Mouse (Mus musculus): ENCODE data around the gene Tc2n. TPM values are rescaled to one million over a fixed set of nuclear protein-coding genes. Genes with fewer than 3 reads are reported as not detected.
"Not testable (repeated sequence)": the region's sequence is repeated elsewhere in the genome, so short reads cannot be mapped to it uniquely, and the experiment has no call there.

The Tc2n gene
- polyA plus RNA-seq, 1 experiment from 2014 or later, result 0.11 TPM

DNA sequence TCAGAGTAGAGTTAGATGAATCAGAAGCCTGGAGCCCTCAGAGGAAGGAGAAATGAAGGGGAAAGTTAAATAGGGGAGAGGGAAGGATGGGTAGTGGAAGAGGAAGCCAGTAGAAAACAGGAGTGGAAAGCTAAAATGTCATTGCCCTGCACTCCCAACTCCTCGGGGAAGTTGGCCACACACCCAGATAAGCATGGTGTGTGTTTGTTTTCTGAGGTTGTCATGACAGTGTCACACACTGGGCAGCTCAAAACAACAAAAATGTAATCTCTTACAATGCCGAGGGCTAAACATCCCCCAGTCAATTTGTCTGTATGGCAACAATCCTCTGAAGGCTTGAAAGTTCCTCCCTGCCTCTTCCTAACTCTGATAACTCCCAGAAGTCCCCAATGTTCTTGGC, 22.2 kb upstream of the Tc2n start:
- WGBS, result 88% methylated on average over 2 of the region's 2 CpGs
- Histone ChIP-seq H3K9ac (replicated peaks; ENCODE audit: low read depth, low read length) (no peak overlapping the region), H3K27ac (ENCODE audit: low read length) (no peak overlapping the region), H3K27me3 (replicated peaks; ENCODE audit: control insufficient read depth, insufficient read depth, low read length) (no peaks in the 10 kb centered on the region), H3K4me1 (replicated peaks; ENCODE audit: control insufficient read depth, insufficient read depth, low read length) (no peaks in the 10 kb centered on the region), H3K36me3 (ENCODE audit: control insufficient read depth, insufficient read depth) (no peaks in the 10 kb centered on the region), H3K9me3 (ENCODE audit: control insufficient read depth, low read length) (no peaks in the 10 kb centered on the region), H3K4me2 (ENCODE audit: low read length) (no peak overlapping the region), H3K4me3 (replicated peaks; ENCODE audit: low read length) (no peak overlapping the region)
- ATAC-seq, result no peak

- no peak for ATAC-seq
- H3K4me2 ChIP-seq (ENCODE audit: low read length), result no peak overlapping the region
- H3K4me1 ChIP-seq (replicated peaks; ENCODE audit: control insufficient read depth, insufficient read depth, low read length), result no peaks in the 10 kb centered on the region
- no peaks in the 10 kb centered on the region for H3K27me3 ChIP-seq (replicated peaks; ENCODE audit: control insufficient read depth, insufficient read depth, low read length)
- no peak overlapping the region for H3K4me3 ChIP-seq (replicated peaks; ENCODE audit: low read length)
- H3K9ac ChIP-seq (replicated peaks; ENCODE audit: low read depth, low read length), result no peak overlapping the region
- H3K27ac ChIP-seq (ENCODE audit: low read length), result no peak overlapping the region
- H3K36me3 ChIP-seq (ENCODE audit: control insufficient read depth, insufficient read depth), result no peaks in the 10 kb centered on the region
- WGBS, result 79% methylated on average over 2 of the region's 2 CpGs
- no peaks in the 10 kb centered on the region for H3K9me3 ChIP-seq (ENCODE audit: control insufficient read depth, low read length)
These were observed 21.7 kb upstream of the Tc2n start for GRCm38 (mm10) chr12:101740045-101740444.

GRCm38 (mm10) chr12:101718755-101719150, 430 bp upstream of the Tc2n start:
- H3K36me3 ChIP-seq (ENCODE audit: control insufficient read depth, insufficient read depth), result no peaks in the 10 kb centered on the region
- no peak overlapping the region for H3K27ac ChIP-seq (ENCODE audit: low read length)
- H3K4me1 ChIP-seq (replicated peaks; ENCODE audit: control insufficient read depth, insufficient read depth, low read length), result peaks cover 9% of the 10 kb centered on the region
- 0% methylated on average over 7 of the region's 9 CpGs for WGBS
- H3K4me3 ChIP-seq (replicated peaks; ENCODE audit: low read length), result peak overlapping the region; percentile 62
- H3K27me3 ChIP-seq (replicated peaks; ENCODE audit: control insufficient read depth, insufficient read depth, low read length), result 0 out of 2 replicates have a peak, but pooled peaks cover 2% of the 10 kb centered on the region
- ATAC-seq, result peak; percentile 77
- no peaks in the 10 kb centered on the region for H3K9me3 ChIP-seq (ENCODE audit: control insufficient read depth, low read length)
- peak overlapping the region; percentile 56; the same call in 1 of the 2 replicates for H3K9ac ChIP-seq (replicated peaks; ENCODE audit: low read depth, low read length)
- H3K4me2 ChIP-seq (ENCODE audit: low read length), result peak overlapping the region; percentile 97

- WGBS, result 87% methylated on average over 3 of the region's 3 CpGs
- H3K4me2 ChIP-seq (ENCODE audit: low read length), result no peak overlapping the region
- no peak for ATAC-seq
These were observed 19.1 kb downstream of the Tc2n start for GRCm38 (mm10) chr12:101699176-101699575.

DNA sequence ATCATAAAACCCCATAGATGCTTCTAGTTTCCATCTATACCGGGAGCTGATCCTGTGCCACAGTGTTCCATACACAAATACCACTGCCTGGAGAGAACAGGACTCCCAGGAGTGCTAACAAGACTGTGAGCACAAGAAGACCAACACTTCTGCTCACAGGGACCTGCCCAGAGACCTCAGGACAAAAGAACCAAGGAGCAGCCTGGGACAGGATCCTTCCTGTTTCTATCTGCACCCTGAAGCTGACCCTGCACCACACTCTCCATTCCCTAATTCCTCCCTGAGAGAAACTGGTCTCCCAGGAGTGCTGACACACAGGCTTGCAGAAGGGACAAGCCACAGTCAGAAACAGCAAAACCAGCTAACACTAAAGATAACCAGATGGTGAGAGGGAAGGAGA, 21.8 kb downstream of the Tc2n start:
- H3K36me3 ChIP-seq (ENCODE audit: control insufficient read depth, insufficient read depth), result no peaks in the 10 kb centered on the region
- H3K4me2 ChIP-seq (ENCODE audit: low read length), result no peak overlapping the region
- no peaks in the 10 kb centered on the region for H3K9me3 ChIP-seq (ENCODE audit: control insufficient read depth, low read length)
- no peaks in the 10 kb centered on the region for H3K4me1 ChIP-seq (replicated peaks; ENCODE audit: control insufficient read depth, insufficient read depth, low read length)
- no peak overlapping the region for H3K9ac ChIP-seq (replicated peaks; ENCODE audit: low read depth, low read length)
- no peak overlapping the region for H3K27ac ChIP-seq (ENCODE audit: low read length)
- H3K27me3 ChIP-seq (replicated peaks; ENCODE audit: control insufficient read depth, insufficient read depth, low read length), result no peaks in the 10 kb centered on the region
- no peak overlapping the region for H3K4me3 ChIP-seq (replicated peaks; ENCODE audit: low read length)
- ATAC-seq, result no peak
- WGBS, result 87% methylated on average over 1 of the region's 1 CpGs

More at GRCm38 (mm10) chr12:101699176-101699575, 19.1 kb downstream of the Tc2n start:
- Histone ChIP-seq H3K36me3 (ENCODE audit: control insufficient read depth, insufficient read depth) (no peaks in the 10 kb centered on the region), H3K9me3 (ENCODE audit: control insufficient read depth, low read length) (no peaks in the 10 kb centered on the region), H3K9ac (replicated peaks; ENCODE audit: low read depth, low read length) (no peak overlapping the region), H3K27me3 (replicated peaks; ENCODE audit: control insufficient read depth, insufficient read depth, low read length) (no peaks in the 10 kb centered on the region), H3K27ac (ENCODE audit: low read length) (no peak overlapping the region), H3K4me1 (replicated peaks; ENCODE audit: control insufficient read depth, insufficient read depth, low read length) (no peaks in the 10 kb centered on the region), H3K4me3 (replicated peaks; ENCODE audit: low read length) (no peak overlapping the region)

GRCm38 (mm10) chr12:101680538-101680937, 37.8 kb downstream of the Tc2n start:
- 92% methylated on average over 2 of the region's 2 CpGs for WGBS
- H3K4me1 ChIP-seq (replicated peaks; ENCODE audit: control insufficient read depth, insufficient read depth, low read length), result no peaks in the 10 kb centered on the region
- no peaks in the 10 kb centered on the region for H3K27me3 ChIP-seq (replicated peaks; ENCODE audit: control insufficient read depth, insufficient read depth, low read length)
- H3K9ac ChIP-seq (replicated peaks; ENCODE audit: low read depth, low read length), result no peak overlapping the region
- H3K4me3 ChIP-seq (replicated peaks; ENCODE audit: low read length), result no peak overlapping the region
- H3K36me3 ChIP-seq (ENCODE audit: control insufficient read depth, insufficient read depth), result no peaks in the 10 kb centered on the region
- no peak overlapping the region for H3K27ac ChIP-seq (ENCODE audit: low read length)
- no peak overlapping the region for H3K4me2 ChIP-seq (ENCODE audit: low read length)
- no peak for ATAC-seq
- no peaks in the 10 kb centered on the region for H3K9me3 ChIP-seq (ENCODE audit: control insufficient read depth, low read length)

GRCm38 (mm10) chr12:101667502-101667901, 50.8 kb downstream of the Tc2n start:
- H3K27ac ChIP-seq (ENCODE audit: low read length), result no peak overlapping the region
- H3K4me3 ChIP-seq (replicated peaks; ENCODE audit: low read length), result no peak overlapping the region
- H3K9me3 ChIP-seq (ENCODE audit: control insufficient read depth, low read length), result no peaks in the 10 kb centered on the region
- ATAC-seq, result no peak
- H3K4me1 ChIP-seq (replicated peaks; ENCODE audit: control insufficient read depth, insufficient read depth, low read length), result no peaks in the 10 kb centered on the region
- no peaks in the 10 kb centered on the region for H3K27me3 ChIP-seq (replicated peaks; ENCODE audit: control insufficient read depth, insufficient read depth, low read length)
- no peaks in the 10 kb centered on the region for H3K36me3 ChIP-seq (ENCODE audit: control insufficient read depth, insufficient read depth)
- WGBS, result 86% methylated on average over 2 of the region's 2 CpGs
- H3K9ac ChIP-seq (replicated peaks; ENCODE audit: low read depth, low read length), result no peak overlapping the region
- no peak overlapping the region for H3K4me2 ChIP-seq (ENCODE audit: low read length)

- Histone ChIP-seq H3K4me2 (ENCODE audit: low read length) (no peak overlapping the region), H3K4me3 (replicated peaks; ENCODE audit: low read length) (no peak overlapping the region), H3K27ac (ENCODE audit: low read length) (no peak overlapping the region), H3K36me3 (ENCODE audit: control insufficient read depth, insufficient read depth) (no peaks in the 10 kb centered on the region), H3K4me1 (replicated peaks; ENCODE audit: control insufficient read depth, insufficient read depth, low read length) (no peaks in the 10 kb centered on the region), H3K9me3 (ENCODE audit: control insufficient read depth, low read length) (no peaks in the 10 kb centered on the region), H3K27me3 (replicated peaks; ENCODE audit: control insufficient read depth, insufficient read depth, low read length) (no peaks in the 10 kb centered on the region), H3K9ac (replicated peaks; ENCODE audit: low read depth, low read length) (no peak overlapping the region)
- no peak for ATAC-seq
- 94% methylated on average over 1 of the region's 1 CpGs for WGBS
These were observed 85.2 kb downstream of the Tc2n start for GRCm38 (mm10) chr12:101633137-101633536.

DNA sequence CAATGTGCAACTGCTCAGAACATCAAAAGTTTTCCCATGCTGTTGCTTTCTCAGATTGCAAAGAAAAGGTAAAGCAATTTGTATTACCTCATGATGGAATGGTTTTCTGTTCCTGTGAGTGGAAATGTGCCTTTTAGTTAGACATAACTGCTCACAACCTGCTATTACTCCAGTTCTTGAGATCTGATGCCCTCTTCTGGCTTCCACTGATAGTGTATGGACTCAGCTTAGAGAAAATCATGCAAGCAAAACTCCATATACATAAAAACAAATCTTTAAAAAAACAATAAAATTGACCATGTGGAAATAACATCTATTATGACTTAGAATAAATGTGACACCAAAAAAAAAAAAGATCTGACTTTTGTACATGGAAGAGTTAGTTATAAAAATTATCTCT, 111.7 kb downstream of the Tc2n start:
- not testable (repeated sequence) for H3K4me3 ChIP-seq (replicated peaks; ENCODE audit: low read length); H3K4me1 ChIP-seq (replicated peaks; ENCODE audit: control insufficient read depth, insufficient read depth, low read length); H3K27me3 ChIP-seq (replicated peaks; ENCODE audit: control insufficient read depth, insufficient read depth, low read length); ATAC-seq; H3K36me3 ChIP-seq (ENCODE audit: control insufficient read depth, insufficient read depth); H3K9ac ChIP-seq (replicated peaks; ENCODE audit: low read depth, low read length); H3K4me2 ChIP-seq (ENCODE audit: low read length); H3K9me3 ChIP-seq (ENCODE audit: control insufficient read depth, low read length); H3K27ac ChIP-seq (ENCODE audit: low read length)

Data from forebrain, embryonic 16.5 days (tissue).